Mouse (Mus musculus): ENCODE measurements at regions not wholly inside any gene's neighbourhood (a gene's known extent, or its start where the extent isn't known, plus 50 kb on each side); places are given as distances from the start of the nearest gene placed in this dataset.

DNA sequence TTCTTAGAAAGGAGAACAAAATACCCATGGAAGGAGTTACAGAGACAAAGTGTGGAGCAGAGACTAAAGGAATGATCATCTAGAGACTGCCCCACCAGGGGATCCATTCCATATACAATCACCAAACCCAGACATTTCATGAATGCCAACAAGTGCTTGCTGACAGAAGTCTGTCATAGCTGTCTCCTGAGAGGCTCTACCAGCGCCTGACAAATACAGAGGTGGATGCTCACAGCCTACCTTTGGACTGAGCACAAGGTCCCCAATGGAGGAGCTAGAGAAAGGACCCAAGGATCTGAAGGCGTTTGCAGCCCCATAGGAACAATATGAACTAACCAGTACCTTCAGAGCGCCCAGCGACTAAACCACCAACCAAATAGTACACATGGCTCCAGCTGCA, 83.6 kb upstream of the Nkx2-2 start:
- no peak overlapping the region for H3K4me2 ChIP-seq (ENCODE audit: insufficient read depth, low read depth, poor library complexity, severe bottlenecking)
- no peak for DNase-seq (ENCODE audit: extremely low read depth)
- in situ Hi-C loops (cut with MboI; ENCODE audit: low pct_ligation_motif_present, low pct_unique_long_range_greater_than_20kb, low sequenced_read_pairs) = no loop called here
- H3K79me2 ChIP-seq (replicated peaks; ENCODE audit: control insufficient read depth, extremely low read depth, insufficient read depth, poor library complexity, severe bottlenecking) = no peaks in the 10 kb centered on the region
- no peaks in the 10 kb centered on the region for H3K36me3 ChIP-seq (replicated peaks in 1 of 2; ENCODE audit: control insufficient read depth in 1 of 2, insufficient read depth in 1 of 2, low read length in 1 of 2)
- peaks cover 3% of the 10 kb centered on the region for H3K27me3 ChIP-seq (replicated peaks)
- H3K4me1 ChIP-seq (ENCODE audit: control insufficient read depth in 1 of 2, insufficient read depth in 2 of 2) = no peaks in the 10 kb centered on the region
- no peak overlapping the region for H3K9ac ChIP-seq (ENCODE audit: insufficient read depth, low read depth)
- H3K9me3 ChIP-seq (replicated peaks; ENCODE audit: low read length) = no peaks in the 10 kb centered on the region
- no peak overlapping the region for H3K4me3 ChIP-seq (replicated peaks in 1 of 3; ENCODE audit: low read depth in 2 of 3, low read length in 2 of 3, poor library complexity in 1 of 3)
- TF ChIP-seq RCOR1 (conservative IDR thresholded peaks at IDR 0.05; ENCODE audit: low read depth, low read length) = no peak
- no peak for TF ChIP-seq EP300 (IDR thresholded peaks at IDR 0.05; ENCODE audit: low read length)
- TF ChIP-seq SIN3A (IDR thresholded peaks at IDR 0.05; ENCODE audit: low read length) = no peak
- TF ChIP-seq ETS1 (conservative IDR thresholded peaks at IDR 0.05; ENCODE audit: low read depth, low read length) = no peak
- TF ChIP-seq ZKSCAN1 (IDR thresholded peaks at IDR 0.05; ENCODE audit: borderline replicate concordance, low read depth, low read length) = no peak
- TF ChIP-seq RAD21 (IDR thresholded peaks at IDR 0.05; ENCODE audit: low read depth, low read length) = no peak
- TF ChIP-seq JUN (IDR thresholded peaks at IDR 0.05; ENCODE audit: insufficient read depth, low read depth, low read length) = no peak
- TF ChIP-seq MXI1 (IDR thresholded peaks at IDR 0.05; ENCODE audit: low read depth, low read length) = no peak
- no peak for TF ChIP-seq UBTF (IDR thresholded peaks at IDR 0.05; ENCODE audit: low read depth, low read length)
- TF ChIP-seq ZNF384 (IDR thresholded peaks at IDR 0.05; ENCODE audit: low read depth, low read length) = no peak
- no peak for TF ChIP-seq ZC3H11A (IDR thresholded peaks at IDR 0.05; ENCODE audit: low read depth, low read length)
- dilution Hi-C loops (cut with MboI; ENCODE audit: extremely low pct_ligation_motif_present, extremely low pct_unique_long_range_greater_than_20kb, low sequenced_read_pairs) = no loop called here
- H3K27ac ChIP-seq (ENCODE audit: insufficient read depth, low read depth) = no peak overlapping the region

DNA sequence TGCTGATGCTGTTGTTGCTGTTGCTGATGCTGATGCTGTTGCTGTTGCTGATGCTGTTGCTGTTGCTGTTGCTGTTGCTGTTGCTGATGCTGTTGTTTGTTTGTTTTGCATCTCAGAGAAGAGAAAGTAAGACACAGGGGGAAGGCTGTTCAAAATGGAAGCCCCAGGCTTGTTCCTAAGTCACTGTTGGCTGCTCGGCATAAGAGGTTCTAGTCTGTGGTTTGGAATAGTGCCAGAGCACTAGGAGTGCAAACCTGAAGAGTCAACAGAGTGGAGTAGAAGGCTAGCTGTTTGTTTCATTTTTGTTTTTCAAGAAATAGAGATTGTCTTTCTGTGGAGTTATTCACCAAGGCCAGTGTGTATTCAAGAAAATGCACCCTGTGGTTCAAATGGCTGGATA, 75.1 kb upstream of the Nkx2-2 start:
- Histone ChIP-seq H3K9me3 (replicated peaks; ENCODE audit: low read length) (no peaks in the 10 kb centered on the region), H3K9ac (ENCODE audit: insufficient read depth, low read depth) (no peak overlapping the region), H3K27ac (ENCODE audit: insufficient read depth, low read depth) (no peak overlapping the region), H3K4me1 (ENCODE audit: control insufficient read depth in 1 of 2, insufficient read depth in 2 of 2) (0 out of 4 replicates have a peak, but pooled peaks cover 0 to 4% of the 10 kb centered on the region in 2 experiments), H3K36me3 (replicated peaks in 1 of 2; ENCODE audit: control insufficient read depth in 1 of 2, insufficient read depth in 1 of 2, low read length in 1 of 2) (no peaks in the 10 kb centered on the region), H3K4me2 (ENCODE audit: insufficient read depth, low read depth, poor library complexity, severe bottlenecking) (no peak overlapping the region), H3K27me3 (replicated peaks) (peaks cover 2% of the 10 kb centered on the region), H3K79me2 (replicated peaks; ENCODE audit: control insufficient read depth, extremely low read depth, insufficient read depth, poor library complexity, severe bottlenecking) (no peaks in the 10 kb centered on the region; the same call in 1 of the 2 replicates), H3K4me3 (replicated peaks in 1 of 3; ENCODE audit: low read depth in 2 of 3, low read length in 2 of 3, poor library complexity in 1 of 3) (no peak overlapping the region)
- no peak for TF ChIP-seq IRF4 (IDR thresholded peaks at IDR 0.05; ENCODE audit: low read depth, low read length)
- no peak for TF ChIP-seq KAT2A (IDR thresholded peaks at IDR 0.05; ENCODE audit: insufficient replicate concordance, low read length)
- TF ChIP-seq ZMIZ1 (IDR thresholded peaks at IDR 0.05; ENCODE audit: low read depth, low read length) = no peak
- no peak for TF ChIP-seq ZKSCAN1 (IDR thresholded peaks at IDR 0.05; ENCODE audit: borderline replicate concordance, low read depth, low read length)
- TF ChIP-seq MAFK (IDR thresholded peaks at IDR 0.05; ENCODE audit: insufficient replicate concordance, low read length) = no peak
- no peak for TF ChIP-seq MYC (IDR thresholded peaks at IDR 0.05; ENCODE audit: low read depth, low read length)
- no peak for TF ChIP-seq JUN (IDR thresholded peaks at IDR 0.05; ENCODE audit: insufficient read depth, low read depth, low read length)
- no peak for TF ChIP-seq E2F4 (IDR thresholded peaks at IDR 0.05; ENCODE audit: insufficient replicate concordance, low read depth, low read length)
- in situ Hi-C loops (cut with MboI; ENCODE audit: low pct_ligation_motif_present, low pct_unique_long_range_greater_than_20kb, low sequenced_read_pairs) = no loop called here
- dilution Hi-C loops (cut with MboI; ENCODE audit: extremely low pct_ligation_motif_present, extremely low pct_unique_long_range_greater_than_20kb, low sequenced_read_pairs) = no loop called here
- no peak for DNase-seq (ENCODE audit: extremely low read depth)

Data from CH12.LX (cell line).